Comparison of ENCODE assay signal across 12 mouse cellular contexts in the genomic region with DNA sequence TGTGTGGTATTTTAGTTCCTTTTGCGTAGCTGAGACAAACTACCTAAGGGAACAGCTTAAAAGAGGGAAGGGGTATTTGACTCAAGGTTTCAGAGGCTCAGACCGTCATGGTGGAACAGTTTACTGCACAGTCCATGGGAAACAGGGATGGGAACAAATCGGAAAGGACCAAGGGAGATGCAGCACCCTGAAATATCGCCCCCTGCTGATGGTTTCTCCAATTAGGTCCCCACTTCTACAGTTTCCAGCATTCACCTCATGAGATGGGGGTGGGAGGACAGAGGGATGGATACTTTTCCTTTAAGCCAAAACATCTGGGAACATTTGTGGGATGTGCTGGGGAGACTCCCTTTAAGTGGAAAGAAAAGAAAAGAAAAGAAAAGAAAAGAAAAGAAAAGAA. TPM values are rescaled to one million over a fixed set of nuclear protein-coding genes. Genes with fewer than 3 reads are reported as not detected.
A peak's percentile ranks its signal among the peaks of the same experiment; 100 is the strongest.
DNase-seq lines count a peak whose midpoint lies in the region; ATAC-seq and TF ChIP-seq lines count a peak whose summit lies in the region.
"Had no signal": no experiment of that assay in that cellular context is flagged by ENCODE, and none has a peak within 500 bp of the region (broad histone marks: within the 10 kb centered on the region; RNA-seq: fewer than 3 reads in every experiment).

No protein-coding gene starts in this region.

- intact Hi-C loops in left cerebral cortex, adult 2 months (cut with DNase I), result no loop called here
- intact Hi-C loops in left cerebral cortex, postnatal 4 days (cut with DNase I), result loop anchor here (2.0 kb wide), 1 partner anchor 37 kb away; no protein-coding TSS in a partner anchor

- TF ChIP-seq POLR2A in cortical plate, adult 2 months (IDR thresholded peaks at IDR 0.05; ENCODE audit: extremely low read depth, insufficient read depth, low read length), result no peak

- DNase-seq in CD4-positive, CD25-positive, alpha-beta regulatory T cell, adult 2 months (ENCODE audit: low read depth, low spot score), result peak; percentile 56
- DNase-seq in left cerebral cortex, adult 2 months (ENCODE audit: extremely low spot score in 1 of 2, low spot score in 2 of 2), result no peak
- no peak for DNase-seq in left cerebral cortex, postnatal 4 days
- peak; percentile 24 for DNase-seq in A20 (ENCODE audit: low read depth, low spot score)
- DNase-seq in urinary bladder, adult 18-20 months (ENCODE audit: low spot score in 2 of 2), result no peak
- DNase-seq: cerebellum, adult 9-10 months had no signal

- no peak overlapping the region for H3K4me3 ChIP-seq in left cerebral cortex, adult 2 months
- no peak overlapping the region for H3K4me3 ChIP-seq in cortical plate, adult 2 months (ENCODE audit: insufficient read depth, low read length)
- H3K4me3 ChIP-seq: embryonic facial prominence, embryonic 10.5 days; stomach, embryonic 15.5 days had no signal

- TF ChIP-seq CTCF in left cerebral cortex, adult 2 months (IDR thresholded peaks at IDR 0.05), result peak; percentile 57
- TF ChIP-seq CTCF in cortical plate, adult 2 months (IDR thresholded peaks at IDR 0.05; ENCODE audit: extremely low read depth, insufficient read depth, low read length), result peak; percentile 13; the same call in 1 of the 2 replicates

- H3K4me1 ChIP-seq in cortical plate, adult 2 months (ENCODE audit: control insufficient read depth, insufficient read depth, low read length), result no peaks in the 10 kb centered on the region
- H3K4me1 ChIP-seq: stomach, embryonic 15.5 days had no signal

- no peak for ATAC-seq in CD4-positive, CD25-positive, alpha-beta regulatory T cell, adult 4 months
- no peak for ATAC-seq in activated CD4-positive, CD25-positive, alpha-beta regulatory T cell, adult 4 months

- H3K27ac ChIP-seq in left cerebral cortex, adult 2 months, result no peak overlapping the region
- H3K27ac ChIP-seq in cortical plate, adult 2 months (ENCODE audit: insufficient read depth, low read length), result no peak overlapping the region
- H3K27ac ChIP-seq: embryonic facial prominence, embryonic 10.5 days; stomach, embryonic 15.5 days had no signal

RNA-seq across cellular contexts. Expression of gene Rsph1, which starts 17.4 kb away (rescaled TPM):
- 1 to 10 TPM in 1 of 2 experiments, under 1 TPM in 1; 0.52 to 1.1 TPM for polyA plus RNA-seq in CD4-positive, CD25-positive, alpha-beta regulatory T cell, adult 4 months (2017; shearing (Covaris generic))
- total RNA-seq in left cerebral cortex, adult 2 months (2021), result 10 to 100 TPM; 14.5 to 19.8 TPM
- total RNA-seq in left cerebral cortex, postnatal 4 days (2021), result 10 to 100 TPM; 11.9 to 12.6 TPM
- polyA plus RNA-seq in cortical plate, adult 2 months (2012; rRNA removed), result 2.6 and 3.6 TPM in 2 replicates
- 1 to 10 TPM in 1 of 2 experiments, under 1 TPM in 1; 0.86 to 2.7 TPM for polyA plus RNA-seq in activated CD4-positive, CD25-positive, alpha-beta regulatory T cell, adult 4 months (2017; shearing (Covaris generic))

RNA-seq across cellular contexts. Expression of gene Slc37a1, which starts 26.8 kb away (rescaled TPM):
- 10 to 100 TPM; 29.9 to 42.6 TPM for polyA plus RNA-seq in CD4-positive, CD25-positive, alpha-beta regulatory T cell, adult 4 months (2017; shearing (Covaris generic))
- total RNA-seq in left cerebral cortex, adult 2 months (2021), result 10 to 100 TPM in 1 of 2 experiments, 1 to 10 TPM in 1; 9.4 to 12.0 TPM
- 10 to 100 TPM; 18.4 to 19.4 TPM for total RNA-seq in left cerebral cortex, postnatal 4 days (2021)
- polyA plus RNA-seq in cortical plate, adult 2 months (2012; rRNA removed), result 9.3 and 10.5 TPM in 2 replicates
- 10 to 100 TPM; 20.5 to 26.2 TPM for polyA plus RNA-seq in activated CD4-positive, CD25-positive, alpha-beta regulatory T cell, adult 4 months (2017; shearing (Covaris generic))

RNA-seq across cellular contexts. Expression of gene Ubash3a, which starts 52.2 kb away (rescaled TPM):
- polyA plus RNA-seq in CD4-positive, CD25-positive, alpha-beta regulatory T cell, adult 4 months (2017; shearing (Covaris generic)), result 100 to 1,000 TPM; 234 to 303 TPM
- not detected for total RNA-seq in left cerebral cortex, adult 2 months (2021)
- not detected for total RNA-seq in left cerebral cortex, postnatal 4 days (2021)
- 0.11 TPM in 1 of 2 replicates, not detected in the other for polyA plus RNA-seq in cortical plate, adult 2 months (2012; rRNA removed)
- polyA plus RNA-seq in activated CD4-positive, CD25-positive, alpha-beta regulatory T cell, adult 4 months (2017; shearing (Covaris generic)), result 100 to 1,000 TPM; 235 to 244 TPM
- total RNA-seq: left cerebral cortex, postnatal 25 days had no signal

Comparison
In these comparisons a context has a peak if more than half of its experiments do, and no peak if none do; other contexts are left out.
1. DNase-seq: peak in CD4-positive, CD25-positive, alpha-beta regulatory T cell, adult 2 months (single experiment) and A20 (single experiment); none in left cerebral cortex, adult 2 months (0 of 2), left cerebral cortex, postnatal 4 days (single experiment) and urinary bladder, adult 18-20 months (0 of 2).
2. RNA of gene Ubash3a, which starts 52.2 kb away (polyA plus RNA-seq): 234 to 303 TPM in CD4-positive, CD25-positive, alpha-beta regulatory T cell, adult 4 months and 235 to 244 TPM in activated CD4-positive, CD25-positive, alpha-beta regulatory T cell, adult 4 months; 0.11 TPM in cortical plate, adult 2 months; every median in the first group is over 100 times any median in the second.